Mouse (Mus musculus) heart, embryonic 13.5 days (tissue): ENCODE measurements around the gene Rpap1. TPM values are rescaled to one million over a fixed set of nuclear protein-coding genes. Genes with fewer than 3 reads are reported as not detected.
"Not testable (repeated sequence)": the region's sequence is repeated elsewhere in the genome, so short reads cannot be mapped to it uniquely, and the experiment has no call there.

Experiments
- ATAC-seq: fragments of 200-750 bp; cut with Nextera tagmentation; 2 replicates; pipeline ENCODE4 v1.8.0; 2017; ENCODE audit warnings: moderate TSS enrichment; ENCODE audit not compliant: insufficient number of reproducible peaks, low FRiP score, low TSS enrichment; ENCODE audit errors: extremely low read depth
- H3K27ac ChIP-seq: fragments of 300-500 bp; sonication (generic); replicated peaks from 2 replicates; pipeline ENCODE4 v1.5.1; 2015; ENCODE audit warnings: moderate library complexity, mild to moderate bottlenecking, inconsistent platforms
- H3K27me3 ChIP-seq: fragments of 300-500 bp; sonication (generic); replicated peaks from 2 replicates; pipeline ENCODE4 v1.6.1; 2015; ENCODE audit warnings: mild to moderate bottlenecking, inconsistent platforms
- H3K36me3 ChIP-seq: fragments of 300-500 bp; sonication (generic); 2 replicates; pipeline ENCODE4 v1.6.1; 2015; ENCODE audit warnings: mild to moderate bottlenecking, inconsistent platforms
- H3K4me1 ChIP-seq: fragments of 300-500 bp; sonication (generic); 2 replicates; pipeline ENCODE4 v1.6.1; 2015; ENCODE audit warnings: inconsistent platforms
- H3K4me2 ChIP-seq: fragments of 300-500 bp; sonication (generic); 2 replicates; pipeline ENCODE4 v1.6.1; 2015; ENCODE audit warnings: inconsistent platforms, mild to moderate bottlenecking, moderate library complexity
- H3K4me3 ChIP-seq: fragments of 300-500 bp; sonication (generic); 2 replicates; pipeline ENCODE4 v1.5.1; 2015; ENCODE audit warnings: moderate library complexity, mild to moderate bottlenecking, inconsistent platforms
- H3K9ac ChIP-seq: fragments of 300-500 bp; sonication (generic); 2 replicates; pipeline ENCODE4 v1.6.1; 2015; ENCODE audit warnings: inconsistent platforms, mild to moderate bottlenecking, moderate library complexity
- H3K9me3 ChIP-seq: fragments of 300-500 bp; sonication (generic); 2 replicates; pipeline ENCODE4 v1.6.1; 2016; ENCODE audit warnings: inconsistent platforms
- WGBS: fragments of 180-500 bp; shearing (Covaris S2); methylation state at CpG from one replicate; pipeline ENCODE4 v1.1.7; 2015; ENCODE audit warnings: mixed read lengths; 5-methylcytosine and 5-hydroxymethylcytosine counted together
- polyA plus RNA-seq: library from polyadenylated mRNA; unstranded; fragments of >200 nt; fragmentation: Nextera tagmentation; extraction: Ambion mirVana; gene quantifications from 2 replicates; pipeline ENCODE4 v1.2.1, GENCODE M21; 2015

The Rpap1 gene
- polyA plus RNA-seq, 1 experiment from 2014 or later = 19.4 TPM

- H3K4me2 ChIP-seq = no peak overlapping the region
- no peak overlapping the region for H3K4me3 ChIP-seq
- no peak overlapping the region for H3K9ac ChIP-seq
- H3K27me3 ChIP-seq = peaks cover 5% of the 10 kb centered on the region; the same call in 1 of the 2 replicates
- WGBS = 85% methylated on average over 4 of the region's 4 CpGs
- ATAC-seq = no peak
- H3K4me1 ChIP-seq = peaks cover 5% of the 10 kb centered on the region; the same call in 1 of the 2 replicates
- no peak overlapping the region for H3K27ac ChIP-seq
- peaks cover 99% of the 10 kb centered on the region for H3K36me3 ChIP-seq
- H3K9me3 ChIP-seq = no peaks in the 10 kb centered on the region
Observed at GRCm38 (mm10) chr2:119730735-119731134, 56.6 kb downstream of the Rpap1 start.

GRCm38 (mm10) chr2:119727762-119728416 is 59.4 kb downstream of the Rpap1 start:
- Histone ChIP-seq H3K36me3 (peaks cover 95% of the 10 kb centered on the region), H3K27me3 (no peaks in the 10 kb centered on the region)

GRCm38 (mm10) chr2:119721070-119721469 is 66.3 kb downstream of the Rpap1 start:
- 91% methylated on average over 8 of the region's 8 CpGs for WGBS
- no peak overlapping the region for H3K4me2 ChIP-seq
- no peaks in the 10 kb centered on the region for H3K27me3 ChIP-seq
- no peak for ATAC-seq
- no peak overlapping the region for H3K9ac ChIP-seq
- H3K27ac ChIP-seq = no peak overlapping the region
- peaks cover 89% of the 10 kb centered on the region for H3K36me3 ChIP-seq
- H3K4me3 ChIP-seq = no peak overlapping the region
- H3K4me1 ChIP-seq = no peaks in the 10 kb centered on the region
- H3K9me3 ChIP-seq = no peaks in the 10 kb centered on the region

More at GRCm38 (mm10) chr2:119727762-119728416, 59.4 kb downstream of the Rpap1 start:
- H3K27ac ChIP-seq = no peak overlapping the region
- no peak overlapping the region for H3K9ac ChIP-seq
- no peak overlapping the region for H3K4me2 ChIP-seq
- ATAC-seq = no peak
- H3K9me3 ChIP-seq = no peaks in the 10 kb centered on the region
- H3K4me3 ChIP-seq = no peak overlapping the region
- WGBS = 70% methylated on average over 3 of the region's 3 CpGs
- peaks cover 5% of the 10 kb centered on the region; the same call in 1 of the 2 replicates for H3K4me1 ChIP-seq

DNA sequence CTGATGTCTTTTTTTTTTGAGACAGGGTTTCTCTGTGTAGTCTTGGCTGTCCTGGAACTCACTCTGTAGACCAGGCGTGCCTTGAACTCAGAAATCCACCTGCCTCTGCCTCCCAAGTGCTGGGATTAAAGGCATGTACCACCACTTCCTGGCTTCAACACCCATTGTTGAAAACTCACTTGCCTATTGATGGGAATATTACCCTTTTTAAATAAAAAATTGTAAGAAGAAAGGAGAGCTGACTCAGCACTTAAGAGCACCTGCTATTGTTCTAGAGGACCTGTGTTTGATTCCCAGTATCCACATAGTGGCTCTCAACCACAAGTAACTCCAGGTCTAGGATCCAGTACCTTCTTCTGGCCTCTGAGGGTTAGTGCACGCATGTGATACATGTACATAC is 71.5 kb downstream of the Rpap1 start:
- not testable (repeated sequence) for ATAC-seq
- H3K36me3 ChIP-seq = peaks cover 88% of the 10 kb centered on the region
- WGBS = 89% methylated on average over 2 of the region's 2 CpGs

More for the DNA sequence above, 71.5 kb downstream of the Rpap1 start:
- not testable (repeated sequence) for H3K4me2 ChIP-seq, H3K27ac ChIP-seq, H3K27me3 ChIP-seq, H3K9me3 ChIP-seq, H3K4me3 ChIP-seq, H3K4me1 ChIP-seq, H3K9ac ChIP-seq

Other genes with a start within 250 kb of the Rpap1 start
- gene Exd1, start 239.9 kb downstream of the Rpap1 start, polyA plus RNA-seq = 0.13 and 0.20 TPM in 2 replicates
- 40.6 and 46.4 TPM in 2 replicates for gene Chp1, start 239.8 kb downstream of the Rpap1 start, polyA plus RNA-seq
- 43.6 and 46.0 TPM in 2 replicates for gene Nusap1, start 169.2 kb downstream of the Rpap1 start, polyA plus RNA-seq
- gene Oip5, start 169.1 kb downstream of the Rpap1 start, polyA plus RNA-seq = 20.4 and 22.8 TPM in 2 replicates
- 49.0 and 53.0 TPM in 2 replicates for gene Ndufaf1, start 124.7 kb downstream of the Rpap1 start, polyA plus RNA-seq
- 21.6 and 25.6 TPM in 2 replicates for gene Rtf1, start 112.5 kb downstream of the Rpap1 start, polyA plus RNA-seq
- 1.8 and 2.1 TPM in 2 replicates for gene Itpka, start 45.2 kb downstream of the Rpap1 start, polyA plus RNA-seq
- 0.10 and 0.19 TPM in 2 replicates for gene Ltk, start 27.1 kb downstream of the Rpap1 start, polyA plus RNA-seq
- 7.3 and 7.9 TPM in 2 replicates for gene Tyro3, start 10.2 kb upstream of the Rpap1 start, polyA plus RNA-seq
- 15.4 and 17.7 TPM in 2 replicates for gene Mga, start 109.7 kb upstream of the Rpap1 start, polyA plus RNA-seq
- 1.5 and 1.8 TPM in 2 replicates for gene Mapkbp1, start 185.2 kb upstream of the Rpap1 start, polyA plus RNA-seq
- 17.1 and 17.4 TPM in 2 replicates for gene Jmjd7, start 239.9 kb upstream of the Rpap1 start, polyA plus RNA-seq
- gene Gm28042, start 240.0 kb upstream of the Rpap1 start, polyA plus RNA-seq = 1.7 and 1.9 TPM in 2 replicates
- 1.1 and 1.3 TPM in 2 replicates for gene Pla2g4b, start 245.9 kb upstream of the Rpap1 start, polyA plus RNA-seq